In the genomic region with DNA sequence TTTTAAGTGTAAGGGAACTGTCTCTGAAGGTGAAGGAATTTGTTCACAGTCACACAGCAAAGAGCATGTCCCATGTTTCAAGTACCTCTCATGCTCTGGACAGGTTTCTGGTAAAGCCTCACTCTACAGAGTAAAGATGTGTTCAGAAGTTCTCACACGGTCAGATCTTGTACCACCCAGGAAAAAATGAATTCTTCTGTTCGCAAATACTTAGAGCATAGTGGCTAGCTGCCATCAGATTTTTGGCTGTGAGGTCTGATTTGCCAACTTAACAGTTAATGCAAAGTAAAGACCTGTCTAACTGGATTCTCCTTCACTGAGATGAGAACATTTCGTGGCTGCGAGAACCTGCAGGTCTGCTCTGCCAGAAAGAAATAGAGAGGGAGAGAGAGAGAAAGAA, we compare ENCODE assay signal across 16 mouse cellular contexts.
"Had no signal": no experiment of that assay in that cellular context is flagged by ENCODE, and none has a peak within 500 bp of the region (broad histone marks: within the 10 kb centered on the region; RNA-seq: fewer than 3 reads in every experiment).

No protein-coding gene starts in this region.

- H3K36me3 ChIP-seq: kidney, embryonic 15.5 days; limb, embryonic 13.5 days; stomach, embryonic 15.5 days had no signal

- H3K4me2 ChIP-seq: kidney, embryonic 15.5 days; limb, embryonic 13.5 days; midbrain, embryonic 15.5 days; neural tube, embryonic 12.5 days; stomach, embryonic 15.5 days had no signal

- H3K9ac ChIP-seq: kidney, embryonic 15.5 days; limb, embryonic 13.5 days; liver, embryonic 14.5 days; midbrain, embryonic 15.5 days; neural tube, embryonic 12.5 days; stomach, embryonic 15.5 days had no signal

- H3K4me1 ChIP-seq: neural tube, embryonic 12.5 days; stomach, embryonic 15.5 days had no signal

- H3K4me3 ChIP-seq: kidney, embryonic 15.5 days; limb, embryonic 13.5 days; midbrain, embryonic 10.5 days; midbrain, embryonic 15.5 days; neural tube, embryonic 12.5 days; stomach, embryonic 15.5 days had no signal

- H3K9me3 ChIP-seq: kidney, embryonic 15.5 days; limb, embryonic 13.5 days; midbrain, embryonic 10.5 days; midbrain, embryonic 15.5 days; neural tube, embryonic 12.5 days; stomach, embryonic 15.5 days had no signal

- ATAC-seq: intestine, embryonic 16.5 days; midbrain, embryonic 15.5 days had no signal

- H3K27ac ChIP-seq: kidney, embryonic 15.5 days; limb, embryonic 13.5 days; liver, embryonic 14.5 days; midbrain, embryonic 10.5 days; midbrain, embryonic 15.5 days; neural tube, embryonic 12.5 days; stomach, embryonic 15.5 days had no signal

- H3K27me3 ChIP-seq: kidney, embryonic 15.5 days; limb, embryonic 13.5 days; midbrain, embryonic 15.5 days; neural tube, embryonic 12.5 days; stomach, embryonic 15.5 days had no signal

- DNase-seq: kidney, adult 2 months; kidney, postnatal 14 days; left cerebral cortex, postnatal 4 days; retina, postnatal 1 day; right cerebral cortex, postnatal 4 days; spleen, adult 18-20 months; thymus, adult 2 months; thymus, postnatal 25 days had no signal
